Mouse (Mus musculus) C2C12 (cell line): ENCODE measurements around the gene Casp1. TPM values are rescaled to one million over a fixed set of nuclear protein-coding genes. Genes with fewer than 3 reads are reported as not detected.
A peak's percentile ranks its signal among the peaks of the same experiment; 100 is the strongest.

Experiments used
- H3K27me3 ChIP-seq: one replicate; pipeline ENCODE4 v1.6.1; 2011; ENCODE audit not compliant: control insufficient read depth, insufficient read depth, insufficient read length
- H3K36me3 ChIP-seq: one replicate; pipeline ENCODE4 v1.6.1; 2011; ENCODE audit not compliant: control insufficient read depth, insufficient read depth
- H3K4me3 ChIP-seq: one replicate; pipeline ENCODE4 v1.5.1; 2011; ENCODE audit warnings: mild to moderate bottlenecking, control low read depth; ENCODE audit not compliant: poor library complexity, insufficient read depth, severe bottlenecking
- H3K79me2 ChIP-seq: one replicate; pipeline ENCODE4 v1.6.1; 2011; ENCODE audit not compliant: control insufficient read depth, insufficient read depth
- H3K79me3 ChIP-seq: one replicate; pipeline ENCODE4 v1.6.1; 2011; ENCODE audit warnings: low read depth, control low read depth
- H3ac ChIP-seq: one replicate; pipeline ENCODE3; 2011; ENCODE audit warnings: low read depth; ENCODE audit not compliant: control insufficient read depth, insufficient read length
- CEBPB ChIP-seq: IDR thresholded peaks from one replicate; pipeline ENCODE4 v1.6.1; 2011; ENCODE audit warnings: low read depth, mild to moderate bottlenecking, control low read depth, moderate library complexity
- CTCF ChIP-seq: IDR thresholded peaks from one replicate; pipeline ENCODE4 v1.5.1; 2011; ENCODE audit not compliant: control insufficient read depth, insufficient read depth, insufficient read length
- FOSL1 ChIP-seq: IDR thresholded peaks from one replicate; pipeline ENCODE4 v1.8.0; 2011; ENCODE audit warnings: mild to moderate bottlenecking, low read length; ENCODE audit not compliant: poor library complexity, insufficient read depth, severe bottlenecking
- MAX ChIP-seq: IDR thresholded peaks from one replicate; pipeline ENCODE4 v1.6.1; 2011; ENCODE audit warnings: mild to moderate bottlenecking, control low read depth
- MYOD1 ChIP-seq: IDR thresholded peaks from one replicate; pipeline ENCODE4 v1.6.1; 2011; ENCODE audit warnings: low read depth; ENCODE audit not compliant: control insufficient read depth, insufficient read length
- MYOG ChIP-seq: IDR thresholded peaks from one replicate; pipeline ENCODE4 v1.6.1; 2011; ENCODE audit not compliant: control insufficient read depth, insufficient read length; ENCODE audit errors: extremely low read depth
- USF1 ChIP-seq: IDR thresholded peaks from one replicate; pipeline ENCODE4 v1.6.1; 2011; ENCODE audit warnings: low read depth, mild to moderate bottlenecking, control low read depth, moderate library complexity
- polyA plus RNA-seq: library from polyadenylated mRNA; unstranded; fragments of >200 nt; fragmentation: generic; extraction: Trizol; gene quantifications from one replicate; pipeline ENCODE4 v1.2.1, GENCODE M21; 2012; ENCODE audit warnings: missing spikeins

Gene Casp1
- polyA plus RNA-seq, 1 experiment: 0.23 TPM

GRCm38 (mm10) chr9:5345291-5345898 is 47.1 kb downstream of the Casp1 start, which contains the start of gene Casp12:
Casp12 (plus strand) TSS chr9:5345430.
- TF ChIP-seq MAX (no peak), MYOG (no peak), FOSL1 (no peak), CEBPB (no peak), USF1 (no peak), CTCF (no peak), MYOD1 (no peak)
- Histone ChIP-seq H3K4me3 (peak within 1 kb of the TSS; percentile 28), H3ac (peak within 1 kb of the TSS; percentile 49), H3K79me2 (no peaks in the 10 kb centered on the region), H3K27me3 (no peaks in the 10 kb centered on the region), H3K79me3 (no peaks in the 10 kb centered on the region), H3K36me3 (no peaks in the 10 kb centered on the region)

- Histone ChIP-seq H3K27me3 (no peaks in the 10 kb centered on the region), H3K79me2 (no peaks in the 10 kb centered on the region), H3K36me3 (no peaks in the 10 kb centered on the region), H3K79me3 (no peaks in the 10 kb centered on the region), H3ac (no peak overlapping the region), H3K4me3 (no peak overlapping the region)
- no peak for TF ChIP-seq MYOD1
- no peak for TF ChIP-seq USF1
- no peak for TF ChIP-seq FOSL1
- TF ChIP-seq MAX: no peak
These were observed 49.1 kb downstream of the Casp1 start for GRCm38 (mm10) chr9:5347381-5347780.

GRCm38 (mm10) chr9:5353673-5354072 is 55.4 kb downstream of the Casp1 start:
- no peak overlapping the region for H3K4me3 ChIP-seq
- TF ChIP-seq FOSL1 (no peak), MAX (no peak), CEBPB (no peak), MYOG (no peak), MYOD1 (no peak), USF1 (no peak)
- no peaks in the 10 kb centered on the region for H3K79me2 ChIP-seq
- H3K79me3 ChIP-seq: no peaks in the 10 kb centered on the region
- H3ac ChIP-seq: no peak overlapping the region
- no peaks in the 10 kb centered on the region for H3K36me3 ChIP-seq
- H3K27me3 ChIP-seq: no peaks in the 10 kb centered on the region

GRCm38 (mm10) chr9:5356801-5357200 is 58.5 kb downstream of the Casp1 start:
- Histone ChIP-seq H3K79me2 (no peaks in the 10 kb centered on the region), H3K4me3 (no peak overlapping the region), H3K79me3 (no peaks in the 10 kb centered on the region), H3K36me3 (no peaks in the 10 kb centered on the region), H3ac (no peak overlapping the region), H3K27me3 (no peaks in the 10 kb centered on the region)
- TF ChIP-seq FOSL1 (no peak), MAX (no peak), CEBPB (peak; percentile 71)

Other genes with a start within 250 kb of the Casp1 start
- 0.50 TPM for gene Casp4, start 10.3 kb downstream of the Casp1 start, polyA plus RNA-seq
- 3.0 TPM for gene Casp12, start 46.9 kb downstream of the Casp1 start, polyA plus RNA-seq